Mouse (Mus musculus) left cerebral cortex, adult 2 months (tissue): ENCODE results near the gene Sdc4. TPM values are rescaled to one million over a fixed set of nuclear protein-coding genes. Genes with fewer than 3 reads are reported as not detected.
A peak's percentile ranks its signal among the peaks of the same experiment; 100 is the strongest.

Source experiments
- DNase-seq, 2 experiments: peaks; one replicate each; pipeline ENCODE4 v3.0.0; 2021 to 2022; ENCODE audit warnings: low spot score in 2 of 2, mixed read lengths in 1 of 2; ENCODE audit errors: extremely low spot score in 1 of 2
- H3K27ac ChIP-seq: fragments of 200-600 bp; 2 replicates; pipeline ENCODE4 v1.8.1; 2022
- H3K4me3 ChIP-seq: fragments of 200-600 bp; 2 replicates; pipeline ENCODE4 v1.8.1; 2022
- CTCF ChIP-seq: fragments of 200-600 bp; IDR thresholded peaks from 2 replicates; pipeline ENCODE4 v1.8.1; 2022; ENCODE audit warnings: antibody characterized with exemption, mild to moderate bottlenecking, moderate library complexity
- intact Hi-C: fragments of 180-260 bp; cut with DNase I; formaldehyde crosslinking; loops from one replicate; pipeline ENCODE4 v1.15.1; 2025
- total RNA-seq, 2 experiments: library from RNA; stranded (reverse); gene quantifications; 2 replicates each; pipeline ENCODE4 v1.2.3; 2021

Sdc4 gene
- total RNA-seq, 2 experiments from 2014 or later, result 78.7 to 93.2 TPM

GRCm38 (mm10) chr2:164426952-164427351, 16.7 kb downstream of the Sdc4 start:
- DNase-seq, result no peak
- Histone ChIP-seq H3K27ac (no peak overlapping the region), H3K4me3 (no peak overlapping the region)
- TF ChIP-seq CTCF, result no peak
- intact Hi-C loops, result no loop called here

- no peak overlapping the region for H3K27ac ChIP-seq
- DNase-seq, result no peak
- H3K4me3 ChIP-seq, result no peak overlapping the region
- intact Hi-C loops, result no loop called here
- no peak for TF ChIP-seq CTCF
Observed at GRCm38 (mm10) chr2:164426121-164426520, 17.6 kb downstream of the Sdc4 start.

GRCm38 (mm10) chr2:164425401-164425800, 18.3 kb downstream of the Sdc4 start:
- H3K27ac ChIP-seq, result no peak overlapping the region
- no peak overlapping the region for H3K4me3 ChIP-seq
- DNase-seq, result no peak
- TF ChIP-seq CTCF, result no peak
- intact Hi-C loops, result no loop called here

GRCm38 (mm10) chr2:164424406-164424805, 19.3 kb downstream of the Sdc4 start:
- Histone ChIP-seq H3K4me3 (no peak overlapping the region), H3K27ac (no peak overlapping the region)
- DNase-seq, result no peak
- intact Hi-C loops, result no loop called here
- TF ChIP-seq CTCF, result no peak

GRCm38 (mm10) chr2:164423464-164423863, 20.2 kb downstream of the Sdc4 start:
- no peak overlapping the region for H3K4me3 ChIP-seq
- DNase-seq, result no peak
- TF ChIP-seq CTCF, result no peak
- no peak overlapping the region for H3K27ac ChIP-seq
- intact Hi-C loops, result loop anchor here (1.0 kb wide), 1 partner anchor 18 kb away; no protein-coding TSS in a partner anchor

- H3K4me3 ChIP-seq, result no peak overlapping the region
- no peak overlapping the region for H3K27ac ChIP-seq
- no peak for TF ChIP-seq CTCF
- DNase-seq, result no peak
- intact Hi-C loops, result loop anchor here (1.0 kb wide), 1 partner anchor 18 kb away; no protein-coding TSS in a partner anchor
Observed at GRCm38 (mm10) chr2:164422675-164423393, 20.9 kb downstream of the Sdc4 start.

- TF ChIP-seq CTCF, result no peak
- DNase-seq, result no peak
- no peak overlapping the region for H3K27ac ChIP-seq
- intact Hi-C loops, result no loop called here
- H3K4me3 ChIP-seq, result no peak overlapping the region
Observed at GRCm38 (mm10) chr2:164421979-164422378, 21.7 kb downstream of the Sdc4 start.

- DNase-seq, result no peak
- Histone ChIP-seq H3K4me3 (no peak overlapping the region), H3K27ac (no peak overlapping the region)
- intact Hi-C loops, result no loop called here
- TF ChIP-seq CTCF, result no peak
Observed at GRCm38 (mm10) chr2:164421306-164421705, 22.4 kb downstream of the Sdc4 start.

GRCm38 (mm10) chr2:164419489-164419888, 24.2 kb downstream of the Sdc4 start:
- intact Hi-C loops, result loop anchor here (5.0 to 10.0 kb wide), 2 partner anchors 143 to 305 kb away; partner anchors contain the start of gene Wfdc2
- Histone ChIP-seq H3K4me3 (no peak overlapping the region), H3K27ac (no peak overlapping the region)
- TF ChIP-seq CTCF, result no peak
- DNase-seq, result no peak

GRCm38 (mm10) chr2:164418308-164418875, 25.3 kb downstream of the Sdc4 start:
- intact Hi-C loops, result loop anchor here (5.0 to 10.0 kb wide), 2 partner anchors 144 to 306 kb away; partner anchors contain the start of gene Wfdc2
- no peak overlapping the region for H3K27ac ChIP-seq
- no peak for DNase-seq
- H3K4me3 ChIP-seq, result no peak overlapping the region
- no peak for TF ChIP-seq CTCF

- Histone ChIP-seq H3K4me3 (no peak overlapping the region), H3K27ac (no peak overlapping the region)
- TF ChIP-seq CTCF, result peak; percentile 85
- intact Hi-C loops, result loop anchor here (1.0 to 10.0 kb wide), 4 partner anchors 40 to 308 kb away; partner anchors contain the start of gene Wfdc2
- DNase-seq, result no peak
Observed at GRCm38 (mm10) chr2:164417198-164417597, 26.5 kb downstream of the Sdc4 start.

- TF ChIP-seq CTCF, result no peak
- no peak overlapping the region for H3K27ac ChIP-seq
- DNase-seq, result no peak
- intact Hi-C loops, result loop anchor here (10.0 kb wide), 1 partner anchor 310 kb away; no protein-coding TSS in a partner anchor
- H3K4me3 ChIP-seq, result no peak overlapping the region
Observed at GRCm38 (mm10) chr2:164414581-164414980, 29.1 kb downstream of the Sdc4 start.
